Mouse (Mus musculus): ENCODE measurements around the gene Nagpa.

Nagpa gene

DNA sequence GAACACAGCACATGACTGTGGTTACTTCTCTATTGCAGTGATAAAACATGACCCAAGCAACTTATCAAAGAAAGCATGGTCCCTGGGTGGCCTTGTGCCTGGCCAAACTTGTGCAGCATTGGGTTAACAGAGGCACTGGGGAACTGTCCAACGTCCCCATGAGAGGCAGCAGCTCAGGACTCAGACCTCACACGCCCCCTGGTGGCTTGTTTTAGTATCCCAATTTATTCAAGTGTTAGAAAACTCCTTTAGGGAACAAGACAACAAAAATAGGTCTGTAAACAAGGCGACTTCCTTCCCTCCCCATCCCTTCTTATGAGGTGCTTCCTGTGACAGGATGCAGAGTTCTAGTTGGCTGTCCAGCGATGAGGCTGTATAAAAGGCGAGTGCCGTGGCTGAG is 8.7 kb downstream of the Nagpa start:
- DNase-seq (ENCODE audit: low spot score), result peak; percentile 36

GRCm38 (mm10) chr16:5186234-5186633 is 17.6 kb downstream of the Nagpa start:
- no peak for DNase-seq (ENCODE audit: low spot score)

GRCm38 (mm10) chr16:5185691-5186090 is 18.1 kb downstream of the Nagpa start:
- no peak for DNase-seq (ENCODE audit: low spot score)

- no peak for DNase-seq (ENCODE audit: low spot score)
Measured at GRCm38 (mm10) chr16:5184956-5185355, 18.9 kb downstream of the Nagpa start.

- DNase-seq (ENCODE audit: low spot score), result no peak
Measured at GRCm38 (mm10) chr16:5184101-5184500, 19.7 kb downstream of the Nagpa start.

DNA sequence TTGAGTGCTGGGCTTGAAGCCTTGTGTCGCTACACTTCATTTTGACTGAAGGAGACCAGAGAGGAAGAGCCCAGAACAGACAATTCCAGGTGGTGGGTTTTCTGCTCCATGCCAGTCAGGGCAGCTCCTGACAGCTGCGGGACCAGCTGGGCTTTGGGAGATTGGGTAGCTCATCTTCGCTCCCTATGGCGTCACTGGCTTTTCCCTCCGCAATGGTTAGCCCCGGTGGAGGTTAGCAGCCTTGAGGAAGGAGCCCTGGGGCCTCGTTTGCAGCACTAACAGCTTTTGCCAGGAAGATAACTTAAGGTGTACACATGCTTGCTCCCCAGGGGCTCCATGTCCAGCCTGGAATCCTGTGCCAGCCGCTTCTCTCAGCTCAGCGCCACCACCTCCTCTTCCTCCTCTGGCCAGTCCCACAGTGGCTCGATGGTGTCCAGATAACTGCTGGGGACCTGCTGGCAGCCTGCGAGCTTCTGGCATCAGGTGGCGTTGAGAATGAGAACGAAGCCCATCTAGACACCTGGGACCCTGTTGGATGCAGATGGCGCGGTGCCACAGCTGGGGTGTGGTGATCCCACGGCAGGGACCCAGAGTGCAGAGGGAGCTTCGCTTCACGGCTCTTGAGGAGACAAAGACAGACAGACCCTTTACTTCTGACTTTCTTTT is 20.4 kb downstream of the Nagpa start:
- no peak for DNase-seq (ENCODE audit: low spot score)

GRCm38 (mm10) chr16:5172636-5173035 is 31.2 kb downstream of the Nagpa start:
- DNase-seq (ENCODE audit: low spot score), result no peak

- no peak for DNase-seq (ENCODE audit: low spot score)
Measured at GRCm38 (mm10) chr16:5168829-5169228, 35.0 kb downstream of the Nagpa start.

DNA sequence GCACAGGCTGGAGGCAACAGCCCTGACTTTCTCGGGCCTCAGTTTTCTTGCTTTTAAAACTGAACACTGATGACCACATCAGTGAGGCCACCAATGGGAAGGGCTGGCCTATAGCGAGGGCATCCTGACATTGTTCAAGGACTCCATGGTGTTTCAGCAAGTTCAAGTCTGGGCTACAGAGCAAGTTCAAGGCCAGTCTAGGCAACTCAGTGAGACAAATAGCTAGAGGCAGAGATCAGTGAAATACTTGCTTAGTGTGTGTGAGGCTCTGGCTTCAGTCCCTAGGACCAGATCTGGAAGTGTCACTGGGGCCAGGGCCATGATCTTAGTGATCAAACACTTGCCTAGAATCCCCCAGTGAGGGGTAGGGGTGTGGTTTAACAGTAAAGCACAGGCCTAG is 35.8 kb downstream of the Nagpa start:
- no peak for DNase-seq (ENCODE audit: low spot score)

DNA sequence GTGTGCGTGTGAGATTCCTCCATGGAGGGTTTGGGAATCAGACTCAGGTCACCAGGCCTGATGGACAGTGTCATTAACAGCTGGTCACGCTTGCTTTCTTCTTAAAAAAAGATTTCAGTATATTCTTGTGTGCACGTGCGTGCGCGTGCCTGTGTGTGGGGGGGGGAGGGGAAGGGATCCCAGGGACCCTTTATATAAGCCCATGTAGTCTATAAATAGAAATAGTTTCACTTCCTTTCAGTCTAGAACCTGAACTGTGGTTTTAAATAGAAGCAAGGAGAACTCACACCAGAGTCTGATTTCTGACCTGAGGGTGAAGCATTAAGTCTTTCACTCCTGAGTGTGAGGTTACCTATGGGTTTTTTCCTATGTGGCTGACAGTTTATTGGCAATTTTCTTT is 39.5 kb downstream of the Nagpa start:
- no peak for DNase-seq (ENCODE audit: low spot score)

- no peak for DNase-seq (ENCODE audit: low spot score)
Measured at GRCm38 (mm10) chr16:5159248-5159647, 44.6 kb downstream of the Nagpa start.

DNA sequence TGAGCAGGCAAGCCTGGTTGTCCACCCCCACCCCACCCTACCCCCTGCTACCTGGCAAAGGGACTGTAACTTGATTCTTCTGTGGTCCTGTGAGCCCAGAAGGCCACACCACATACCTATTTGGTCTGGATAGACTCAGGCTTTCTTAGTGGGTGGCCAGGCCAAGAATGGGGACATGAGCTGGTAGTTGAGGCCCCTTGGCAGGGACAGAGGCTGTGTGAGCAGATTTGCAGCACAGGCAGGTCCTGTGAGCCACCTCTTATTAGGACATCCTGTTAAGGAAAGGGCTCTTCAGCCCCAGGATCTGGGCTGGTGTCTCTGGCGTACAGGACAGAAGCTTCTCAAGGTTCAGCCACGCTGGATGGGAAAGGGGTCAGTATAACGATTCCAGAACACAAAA is 46.7 kb downstream of the Nagpa start:
- DNase-seq (ENCODE audit: low spot score), result no peak

- DNase-seq (ENCODE audit: low spot score), result no peak
Measured at GRCm38 (mm10) chr16:5156495-5156894, 47.3 kb downstream of the Nagpa start.

DNA sequence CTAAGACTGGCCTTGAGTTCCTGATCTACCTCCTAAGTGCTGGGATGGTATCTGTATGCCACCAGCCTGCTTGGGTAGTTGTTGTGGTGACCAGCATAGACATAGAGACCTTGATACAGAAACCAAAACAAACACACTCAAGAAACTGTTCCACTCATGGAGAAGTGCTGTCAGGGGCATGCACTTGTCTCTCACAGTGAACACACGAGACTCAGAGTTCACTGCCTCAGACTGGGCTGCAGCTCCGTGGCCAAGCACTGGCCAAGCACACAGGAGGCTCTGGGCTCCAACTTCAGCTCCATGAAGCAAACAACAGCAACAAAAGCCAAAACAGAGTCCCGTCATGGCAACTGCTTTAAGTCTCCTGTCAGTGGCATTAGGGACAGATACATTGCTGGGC is 48.8 kb downstream of the Nagpa start:
- no peak for DNase-seq (ENCODE audit: low spot score)

GRCm38 (mm10) chr16:5153299-5154026 is 50.3 kb downstream of the Nagpa start:
- DNase-seq (ENCODE audit: low spot score), result no peak

- DNase-seq (ENCODE audit: low spot score), result no peak
Measured at GRCm38 (mm10) chr16:5150544-5150943, 53.3 kb downstream of the Nagpa start.

- no peak for DNase-seq (ENCODE audit: low spot score)
Measured at GRCm38 (mm10) chr16:5147037-5147385, 56.8 kb downstream of the Nagpa start, which contains the start of gene Sec14l5. Sec14l5 (plus strand) TSS chr16:5147109.

- DNase-seq (ENCODE audit: low spot score), result peak; percentile 39
Measured at GRCm38 (mm10) chr16:5146367-5147036, 57.3 kb downstream of the Nagpa start.

DNA sequence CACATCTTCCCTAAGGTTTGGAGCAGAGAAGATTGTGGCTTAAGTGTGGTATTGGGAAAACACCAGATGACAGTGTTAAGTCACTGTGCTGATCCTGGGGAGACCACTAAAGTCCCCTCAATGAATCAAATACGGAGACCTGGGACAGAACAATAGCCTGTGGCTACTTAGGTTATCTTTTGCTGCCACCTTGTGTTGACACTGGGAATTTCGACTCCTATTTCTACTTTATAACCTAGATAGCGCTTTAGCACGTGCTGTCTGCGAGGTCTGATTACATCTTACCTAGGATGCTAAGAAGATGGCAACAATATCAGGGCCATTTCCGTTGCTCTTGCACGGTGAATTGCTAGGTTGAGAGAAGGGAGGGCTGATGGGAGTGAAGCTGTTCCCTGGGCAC is 58.2 kb downstream of the Nagpa start:
- DNase-seq (ENCODE audit: low spot score), result peak; percentile 71

Data from ovary, postnatal 14 days (tissue).